Mouse (Mus musculus): Measurements from ENCODE around the gene Rab23.

- no peak for TF ChIP-seq CTCF (IDR thresholded peaks at IDR 0.05; ENCODE audit: low read depth)
- TF ChIP-seq EP300 (IDR thresholded peaks at IDR 0.05; ENCODE audit: low read depth), result no peak
Observed at GRCm38 (mm10) chr1:33757033-33757413, 37.3 kb downstream of the Rab23 start.

All from liver, embryonic 14.5 days (tissue).